Mouse (Mus musculus) neural tube, embryonic 13.5 days (tissue): ENCODE data around the gene Zpr1. TPM values are rescaled to one million over a fixed set of nuclear protein-coding genes. Genes with fewer than 3 reads are reported as not detected.

Experiments used
- polyA plus RNA-seq: library from polyadenylated mRNA; unstranded; fragments of >200 nt; fragmentation: Nextera tagmentation; extraction: Ambion mirVana; gene quantifications from 2 replicates; pipeline ENCODE4 v1.2.1, GENCODE M21; 2015

Zpr1 gene
- polyA plus RNA-seq, 1 experiment from 2014 or later = 54.4 TPM

Other genes starting within 250 kb of the Zpr1 start
- gene Apoa1, start 44.5 kb upstream of the Zpr1 start, polyA plus RNA-seq = 3.2 and 3.8 TPM in 2 replicates
- gene Apoc3, start 37.4 kb upstream of the Zpr1 start, polyA plus RNA-seq = not detected in 2 replicates
- 0.14 TPM in 1 of 2 replicates, not detected in the other for gene Apoa4, start 32.4 kb upstream of the Zpr1 start, polyA plus RNA-seq
- gene Apoa5, start 4.4 kb upstream of the Zpr1 start, polyA plus RNA-seq = not detected in 2 replicates
- 15.7 and 18.3 TPM in 2 replicates for gene Bud13, start 9.9 kb downstream of the Zpr1 start, polyA plus RNA-seq
- gene 4931429L15Rik, start 46.9 kb downstream of the Zpr1 start, polyA plus RNA-seq = not detected in 2 replicates